Mouse (Mus musculus) cerebellum, adult (tissue): ENCODE data around the gene Pam16.
"Not testable (repeated sequence)": the region's sequence is repeated elsewhere in the genome, so short reads cannot be mapped to it uniquely, and the experiment has no call there.

Experiments
- ATAC-seq: cut with Nextera tagmentation; 2 replicates; pipeline ENCODE4 v1.9.2; 2017; ENCODE audit warnings: mild to moderate bottlenecking, moderate library complexity, mixed read lengths; ENCODE audit not compliant: insufficient number of reproducible peaks, low FRiP score, low TSS enrichment

Gene Pam16

GRCm38 (mm10) chr16:4594814-4595526, 29.8 kb downstream of the Pam16 start:
- no peak for ATAC-seq

- no peak for ATAC-seq
These were observed 30.6 kb downstream of the Pam16 start, which contains the start of gene Glis2 for GRCm38 (mm10) chr16:4593971-4594813. Gene Glis2 (plus strand): TSS chr16:4594713.

GRCm38 (mm10) chr16:4592909-4593875, 31.6 kb downstream of the Pam16 start:
- peak; percentile 62; the same call in 1 of the 2 replicates for ATAC-seq

- ATAC-seq = no peak
These were observed 34.6 kb downstream of the Pam16 start for GRCm38 (mm10) chr16:4590236-4590635.

GRCm38 (mm10) chr16:4587516-4588210, 37.1 kb downstream of the Pam16 start:
- ATAC-seq = no peak

- ATAC-seq = peak; percentile 97
These were observed 38.2 kb downstream of the Pam16 start for GRCm38 (mm10) chr16:4586531-4587123.

GRCm38 (mm10) chr16:4585642-4586530, 38.9 kb downstream of the Pam16 start:
- 0 out of 2 replicates have a peak, but pooled peaks have one; percentile 4 for ATAC-seq

- ATAC-seq = no peak
These were observed 40.4 kb downstream of the Pam16 start for GRCm38 (mm10) chr16:4584438-4584837.

- no peak for ATAC-seq
These were observed 41.0 kb downstream of the Pam16 start for GRCm38 (mm10) chr16:4583807-4584206.

- not testable (repeated sequence) for ATAC-seq
These were observed 43.6 kb downstream of the Pam16 start for GRCm38 (mm10) chr16:4581179-4581578.

GRCm38 (mm10) chr16:4578630-4579029, 46.2 kb downstream of the Pam16 start:
- ATAC-seq = no peak

- no peak for ATAC-seq
These were observed 47.9 kb downstream of the Pam16 start for GRCm38 (mm10) chr16:4576873-4577272.

GRCm38 (mm10) chr16:4576038-4576437, 48.8 kb downstream of the Pam16 start:
- ATAC-seq = no peak

- no peak for ATAC-seq
These were observed 54.1 kb downstream of the Pam16 start for GRCm38 (mm10) chr16:4570737-4571136.

- no peak for ATAC-seq
These were observed 56.9 kb downstream of the Pam16 start for GRCm38 (mm10) chr16:4567912-4568311.
